Mouse (Mus musculus) adrenal gland, adult 18-20 months (tissue): ENCODE data around the gene Tmbim6. TPM values are rescaled to one million over a fixed set of nuclear protein-coding genes. Genes with fewer than 3 reads are reported as not detected.
"Not testable (repeated sequence)": the region's sequence is repeated elsewhere in the genome, so short reads cannot be mapped to it uniquely, and the experiment has no call there.

ENCODE experiments used
- DNase-seq, 2 experiments: peaks; one replicate each; pipeline ENCODE4 v3.0.0; 2021 to 2022; ENCODE audit warnings: low spot score in 2 of 2
- total RNA-seq, 2 experiments: library from RNA; stranded (reverse); gene quantifications; 1 replicate in 1 of 2; 2 replicates in 1 of 2; pipeline ENCODE4 v1.2.3; 2021

The Tmbim6 gene
- total RNA-seq, 2 experiments from 2014 or later: 536 to 790 TPM

- not testable (repeated sequence) for DNase-seq
Observed at GRCm38 (mm10) chr15:99446136-99446535, 53.5 kb downstream of the Tmbim6 start.

DNA sequence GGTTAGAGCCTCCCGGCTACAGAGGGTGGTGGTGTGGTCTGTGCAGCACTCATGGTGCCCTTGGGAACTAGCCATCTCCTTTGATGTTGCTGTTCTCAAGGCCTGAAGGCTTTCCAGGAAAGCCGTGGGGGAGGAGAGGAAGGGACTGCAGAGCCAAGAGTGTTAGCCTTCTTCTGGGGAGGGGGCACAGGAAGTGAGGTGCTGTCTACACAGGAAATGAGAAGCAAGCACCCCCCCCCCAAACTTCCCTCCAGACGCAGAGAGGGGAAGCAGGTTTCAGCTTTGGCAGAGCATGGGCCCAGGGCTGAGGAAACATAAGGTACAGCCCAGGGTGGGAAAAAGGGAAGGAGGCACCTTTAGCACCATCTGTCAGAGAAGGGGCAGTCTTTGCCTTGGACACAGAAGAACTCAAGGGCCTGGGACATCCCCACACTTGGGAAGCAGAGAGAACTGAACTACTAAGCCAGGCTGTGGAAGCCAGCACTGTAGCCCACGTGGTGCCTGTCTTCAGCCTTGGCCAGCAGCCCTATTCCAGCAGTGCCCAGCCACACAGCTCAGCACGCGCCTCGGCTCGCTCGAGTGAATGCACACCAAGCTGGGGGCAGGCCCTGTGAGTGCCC, 56.6 kb downstream of the Tmbim6 start:
- DNase-seq: peak; percentile 49 to 53

GRCm38 (mm10) chr15:99449751-99450280, 57.1 kb downstream of the Tmbim6 start:
- DNase-seq: peak in 1 of 2 experiments; percentile 20

DNA sequence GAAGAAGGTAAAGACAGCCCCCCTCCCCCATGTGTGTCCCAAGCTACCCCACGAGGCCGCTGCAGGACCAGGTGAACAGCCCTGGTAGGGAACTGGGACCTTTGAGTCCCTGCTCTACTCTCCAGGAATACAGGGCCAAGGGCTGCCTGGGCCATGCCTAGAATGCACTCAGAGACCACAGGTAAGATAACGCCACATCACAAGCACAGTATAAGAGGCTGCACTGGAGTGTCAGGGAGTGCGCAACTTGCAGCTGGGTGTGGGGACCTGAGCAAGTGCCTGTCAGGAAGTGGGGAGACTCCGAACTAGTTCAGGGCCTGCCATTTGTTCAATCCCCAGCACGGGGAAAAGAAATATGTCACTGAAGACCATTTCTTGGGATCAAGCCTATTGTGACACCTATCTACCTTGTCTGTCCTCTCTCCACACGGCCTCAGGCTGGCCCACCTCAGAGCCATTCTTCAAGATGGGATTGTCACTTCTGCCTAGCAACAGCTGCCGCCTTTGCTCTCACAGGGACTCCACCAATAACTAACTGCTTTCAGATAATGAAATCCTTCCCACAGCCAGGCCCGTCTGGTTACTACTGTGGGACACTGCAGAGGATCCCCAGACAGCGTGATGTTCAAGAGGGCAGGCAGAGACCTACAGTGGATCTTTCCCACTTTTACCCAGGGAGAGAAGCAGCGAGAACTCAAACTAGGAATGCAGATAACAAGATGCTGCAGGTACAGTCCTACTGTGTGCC, 60.6 kb downstream of the Tmbim6 start:
- no peak for DNase-seq

DNA sequence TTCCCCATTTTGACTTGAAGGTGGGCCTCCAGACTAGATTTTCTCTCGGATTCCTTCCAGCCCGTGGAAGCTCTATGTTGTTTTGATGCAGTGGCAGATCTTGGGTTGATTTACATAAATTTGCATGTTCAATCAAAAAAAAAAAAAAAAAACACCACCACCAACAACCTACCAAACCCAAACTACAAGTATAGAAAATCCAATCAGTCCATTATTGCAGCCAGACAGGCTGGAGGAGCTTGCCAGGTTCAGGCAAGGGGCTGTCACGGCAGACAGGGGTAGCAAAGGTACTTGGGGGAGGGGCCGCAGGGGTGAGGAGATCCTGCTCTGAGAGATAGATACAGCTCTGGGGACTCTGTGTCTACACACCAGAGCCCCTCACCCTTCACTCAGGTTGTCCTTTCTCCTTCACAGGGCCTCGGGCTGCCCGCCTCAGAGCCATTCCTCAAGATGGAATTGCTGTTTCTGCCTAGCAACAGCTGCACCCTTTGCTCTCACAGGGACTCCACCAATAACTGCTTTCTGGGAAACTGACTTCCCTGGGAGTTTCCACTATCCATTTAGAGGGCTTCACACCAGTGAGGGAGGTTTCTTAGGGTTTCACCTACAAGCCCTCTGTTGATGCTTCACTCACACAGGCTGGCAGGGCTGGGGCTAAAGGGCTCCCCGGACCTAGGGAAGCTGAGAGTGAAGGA, 62.0 kb downstream of the Tmbim6 start:
- no peak for DNase-seq

GRCm38 (mm10) chr15:99455415-99455814, 62.7 kb downstream of the Tmbim6 start:
- no peak for DNase-seq

GRCm38 (mm10) chr15:99456338-99456962, 63.8 kb downstream of the Tmbim6 start:
- DNase-seq: peak in 1 of 2 experiments; percentile 23

DNA sequence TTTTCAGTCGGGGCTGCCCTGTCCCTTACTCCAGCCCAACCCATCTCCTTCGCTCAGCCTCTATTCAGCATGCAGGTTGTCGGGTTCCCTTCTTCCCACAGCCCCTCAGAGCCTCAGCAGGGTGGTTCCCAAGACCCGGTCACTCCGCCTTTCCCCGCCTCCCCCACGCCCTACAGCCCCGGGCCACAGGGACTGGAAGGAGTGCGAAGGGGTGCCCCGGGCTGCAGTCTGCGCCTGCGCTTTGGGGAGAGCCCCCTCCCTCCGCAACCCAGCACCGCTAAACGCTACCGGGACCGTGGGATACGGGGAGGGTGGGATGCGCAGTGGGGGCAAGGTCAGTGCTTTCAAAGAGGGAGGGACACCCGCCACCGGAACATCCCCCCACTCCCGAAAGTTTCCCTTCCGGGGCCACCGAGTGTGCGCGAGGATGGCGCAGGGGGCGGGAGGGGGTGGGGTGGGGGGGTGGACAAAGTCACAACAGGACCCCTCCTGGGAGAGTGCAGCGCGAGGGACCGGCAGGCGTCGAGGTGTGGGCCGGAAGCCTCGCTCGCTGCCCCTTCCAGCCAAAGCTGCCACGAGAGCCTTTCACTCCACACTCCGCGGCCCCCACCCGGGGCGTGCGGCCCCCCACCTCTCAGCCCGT, 64.4 kb downstream of the Tmbim6 start:
- peak; percentile 67 for DNase-seq

DNA sequence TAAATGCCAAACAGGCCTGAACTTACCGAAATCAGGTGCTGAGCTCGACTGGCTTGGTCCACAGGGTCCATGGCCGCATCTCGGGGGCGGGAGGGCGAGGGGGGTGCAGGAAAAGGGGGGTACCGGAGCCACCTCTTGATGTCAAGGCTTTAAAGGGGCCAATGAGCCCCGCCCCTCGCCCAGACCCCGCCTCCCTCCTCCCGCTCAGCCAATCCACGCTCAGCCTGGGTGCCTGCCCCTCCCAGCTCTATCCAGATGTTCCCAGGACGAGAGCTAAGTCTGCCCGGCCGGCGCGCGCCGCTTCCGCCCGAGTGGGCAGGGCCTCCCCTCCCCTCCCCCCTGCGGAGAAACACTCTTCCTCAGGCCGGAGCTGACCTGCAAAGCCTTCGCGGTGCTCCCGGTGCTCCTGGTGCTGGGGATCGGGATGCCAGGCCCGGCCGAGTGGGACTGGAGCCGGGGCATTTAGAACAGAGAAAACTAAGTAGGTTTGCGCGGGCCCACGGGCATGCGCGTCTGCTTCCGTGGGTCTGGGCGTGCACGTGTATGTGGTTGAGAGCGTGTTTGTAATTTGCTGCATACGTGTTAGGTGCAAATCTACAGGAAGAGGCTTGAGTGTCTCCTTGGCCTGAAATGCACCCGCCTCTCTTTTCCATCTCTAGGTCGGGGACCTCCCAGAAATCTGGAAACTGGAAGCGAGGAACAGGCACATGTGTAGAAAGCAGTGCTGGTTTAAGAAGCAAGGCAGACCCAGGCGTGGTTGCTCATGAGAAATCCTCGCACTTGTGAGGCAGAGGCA, 65.1 kb downstream of the Tmbim6 start, which contains the start of gene Nckap5l:
Gene Nckap5l (minus strand): TSS at position 143 of the 796 bp plus-strand sequence.
- DNase-seq: peak; percentile 86 to 88

Other genes starting within 250 kb of the Tmbim6 start
- gene Kcnh3, start 168.0 kb upstream of the Tmbim6 start, total RNA-seq: under 1 TPM; 0.60 to 0.67 TPM
- 10 to 100 TPM; 30.6 to 37.2 TPM for gene Mcrs1, start 140.9 kb upstream of the Tmbim6 start, total RNA-seq
- 10 to 100 TPM; 46.0 to 50.6 TPM for gene Prpf40b, start 97.8 kb upstream of the Tmbim6 start, total RNA-seq
- 1 to 10 TPM; 1.6 to 2.6 TPM for gene Fam186b, start 97.0 kb upstream of the Tmbim6 start, total RNA-seq
- 10 to 100 TPM; 15.5 to 17.2 TPM for gene Fmnl3, start 22.4 kb upstream of the Tmbim6 start, total RNA-seq
- gene Nckap5l, start 64.9 kb downstream of the Tmbim6 start, total RNA-seq: 10 to 100 TPM; 14.1 to 18.7 TPM
- gene Bcdin3d, start 81.8 kb downstream of the Tmbim6 start, total RNA-seq: 1 to 10 TPM; 4.6 to 4.7 TPM
- 10 to 100 TPM; 28.9 to 31.6 TPM for gene Faim2, start 135.3 kb downstream of the Tmbim6 start, total RNA-seq
- gene Aqp2, start 186.2 kb downstream of the Tmbim6 start, total RNA-seq: 1 to 10 TPM; 1.4 to 2.5 TPM
- 1 to 10 TPM; 1.2 to 2.1 TPM for gene Aqp5, start 197.9 kb downstream of the Tmbim6 start, total RNA-seq
- not detected for gene Aqp6, start 208.5 kb downstream of the Tmbim6 start, total RNA-seq